Mouse (Mus musculus): ENCODE data around the gene Eng.

Gene Eng

DNA sequence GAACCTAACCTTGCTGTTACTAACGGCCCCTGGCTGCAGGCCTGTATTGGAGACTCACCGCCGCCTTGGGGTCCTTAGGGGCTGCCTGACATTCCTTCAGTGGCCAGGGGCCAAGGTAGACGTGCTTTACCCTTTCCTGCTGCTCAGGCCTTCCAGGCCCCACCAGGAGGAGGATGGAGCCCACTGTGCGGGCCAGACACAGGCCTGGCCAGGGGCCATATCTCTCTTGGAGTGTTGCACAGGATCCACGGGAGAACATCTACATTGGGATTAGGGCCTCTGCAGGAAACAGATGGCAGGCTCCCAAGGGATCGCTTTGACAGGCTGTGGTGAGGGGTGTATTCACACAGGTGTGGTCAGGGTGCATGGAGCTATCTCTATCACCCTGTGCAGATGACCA lies 3.6 kb upstream of the Eng start:
- in situ Hi-C loops (cut with MboI, MseI), result no loop called here

DNA sequence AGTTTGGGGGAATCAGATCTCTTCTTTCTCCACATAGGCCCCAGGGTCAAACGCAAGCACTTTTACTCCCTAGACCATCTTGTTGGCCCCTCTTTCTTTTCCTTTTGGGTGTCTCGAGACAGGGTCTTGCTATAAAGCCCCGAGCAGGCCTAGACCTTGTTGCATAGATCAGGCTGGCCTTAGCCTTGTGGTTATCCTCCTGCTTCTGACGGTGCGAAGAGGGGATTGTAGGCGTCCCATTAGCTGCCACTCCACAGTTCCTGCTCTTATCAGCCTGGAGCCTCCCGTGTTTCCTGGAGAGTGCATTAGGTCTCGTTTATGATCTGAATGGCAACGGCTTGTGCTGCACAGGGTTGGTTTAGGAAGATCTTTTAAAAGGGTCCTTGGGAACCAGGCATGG lies 2.3 kb upstream of the Eng start:
- in situ Hi-C loops (cut with MboI, MseI), result no loop called here

- in situ Hi-C loops (cut with MboI, MseI), result no loop called here
Observed at GRCm38 (mm10) chr2:32644799-32645475, 1.5 kb upstream of the Eng start.

DNA sequence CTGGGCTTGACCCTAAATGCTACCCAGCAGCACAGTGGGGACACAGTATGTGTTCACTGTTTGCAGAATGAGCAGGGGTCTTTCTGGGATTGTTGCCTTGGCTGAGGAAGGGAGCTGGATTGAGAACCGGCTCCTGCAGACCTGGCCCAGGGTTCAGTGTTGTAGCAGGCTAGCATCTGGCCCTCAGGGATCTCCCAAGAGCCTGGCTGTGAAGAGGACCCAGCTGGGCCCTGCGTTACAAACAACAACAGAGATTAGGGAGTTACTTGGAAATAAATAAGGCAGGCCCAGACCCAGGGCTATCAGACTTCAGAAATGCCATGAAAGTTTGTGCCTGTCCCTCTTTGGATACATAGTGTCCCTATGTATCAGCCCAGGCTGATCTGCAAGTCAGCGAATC lies 748 bp upstream of the Eng start:
- in situ Hi-C loops (cut with MboI, MseI), result no loop called here

- in situ Hi-C loops (cut with MboI, MseI), result no loop called here
Observed at GRCm38 (mm10) chr2:32647366-32647765, 971 bp downstream of the Eng start.

GRCm38 (mm10) chr2:32653764-32654163 lies 7.4 kb downstream of the Eng start:
- in situ Hi-C loops (cut with MboI, MseI), result loop anchor here (25.0 kb wide), 1 partner anchor 1384 kb away; no protein-coding TSS in a partner anchor

GRCm38 (mm10) chr2:32654743-32655393 lies 8.5 kb downstream of the Eng start:
- in situ Hi-C loops (cut with MboI, MseI), result loop anchor here (25.0 kb wide), 1 partner anchor 1382 kb away; no protein-coding TSS in a partner anchor

- in situ Hi-C loops (cut with MboI, MseI), result loop anchor here (25.0 kb wide), 1 partner anchor 1382 kb away; no protein-coding TSS in a partner anchor
Observed at GRCm38 (mm10) chr2:32655394-32655744, 9.0 kb downstream of the Eng start.

GRCm38 (mm10) chr2:32655826-32656225 lies 9.4 kb downstream of the Eng start:
- in situ Hi-C loops (cut with MboI, MseI), result loop anchor here (25.0 kb wide), 1 partner anchor 1381 kb away; no protein-coding TSS in a partner anchor

- in situ Hi-C loops (cut with MboI, MseI), result loop anchor here (25.0 kb wide), 1 partner anchor 1378 kb away; no protein-coding TSS in a partner anchor
Observed at GRCm38 (mm10) chr2:32658873-32659272, 12.5 kb downstream of the Eng start.

GRCm38 (mm10) chr2:32661509-32662107 lies 15.2 kb downstream of the Eng start:
- in situ Hi-C loops (cut with MboI, MseI), result loop anchor here (25.0 kb wide), 1 partner anchor 1376 kb away; no protein-coding TSS in a partner anchor

DNA sequence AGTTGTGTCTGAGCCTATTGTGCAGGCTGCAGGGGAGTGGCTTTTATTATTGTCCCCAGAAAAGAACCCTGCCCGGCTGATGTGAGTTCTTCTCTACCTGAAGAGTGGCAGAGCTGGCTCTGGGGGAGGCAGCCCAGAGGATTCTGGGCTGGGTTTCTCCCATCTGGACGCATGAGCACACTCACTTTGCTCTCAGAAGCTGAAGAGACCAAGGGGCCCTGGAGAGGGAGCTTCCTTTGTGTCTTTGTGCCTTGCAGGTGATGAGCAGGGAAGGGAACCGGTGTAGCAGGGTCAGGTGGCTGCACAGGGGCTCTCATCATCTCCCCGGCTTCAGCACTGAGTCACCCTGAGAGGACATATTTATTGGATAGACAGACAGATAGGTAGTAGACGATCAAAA lies 15.9 kb downstream of the Eng start:
- in situ Hi-C loops (cut with MboI, MseI), result loop anchor here (25.0 kb wide), 1 partner anchor 1375 kb away; no protein-coding TSS in a partner anchor

- in situ Hi-C loops (cut with MboI, MseI), result loop anchor here (5.0 to 25.0 kb wide), 2 partner anchors 38 to 1372 kb away; no protein-coding TSS in a partner anchor
Observed at GRCm38 (mm10) chr2:32665345-32665744, 18.9 kb downstream of the Eng start.

- in situ Hi-C loops (cut with MboI, MseI), result loop anchor here (5.0 to 25.0 kb wide), 2 partner anchors 39 to 1371 kb away; no protein-coding TSS in a partner anchor
Observed at GRCm38 (mm10) chr2:32665853-32666252, 19.5 kb downstream of the Eng start.

DNA sequence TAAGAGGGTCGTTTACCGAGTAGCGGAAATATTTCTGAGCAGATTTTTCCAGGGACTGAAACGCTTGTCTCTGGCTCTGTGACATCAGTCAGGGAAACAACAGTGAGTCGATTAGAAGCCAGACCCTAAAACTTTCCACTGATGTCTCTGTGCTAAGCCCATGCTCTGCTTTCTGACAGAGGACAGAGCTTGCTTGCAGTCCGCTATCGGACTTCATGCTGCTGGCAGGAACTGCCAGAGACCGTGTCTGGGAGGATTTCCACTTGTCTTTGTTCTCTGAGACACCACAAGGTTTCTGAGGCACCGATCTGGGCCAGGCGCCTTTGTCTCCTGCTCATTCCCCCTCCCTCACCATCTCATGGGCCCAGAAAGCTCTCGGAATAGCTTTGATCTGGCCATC lies 21.4 kb downstream of the Eng start:
- in situ Hi-C loops (cut with MboI, MseI), result loop anchor here (5.0 to 25.0 kb wide), 2 partner anchors 40 to 1370 kb away; no protein-coding TSS in a partner anchor

DNA sequence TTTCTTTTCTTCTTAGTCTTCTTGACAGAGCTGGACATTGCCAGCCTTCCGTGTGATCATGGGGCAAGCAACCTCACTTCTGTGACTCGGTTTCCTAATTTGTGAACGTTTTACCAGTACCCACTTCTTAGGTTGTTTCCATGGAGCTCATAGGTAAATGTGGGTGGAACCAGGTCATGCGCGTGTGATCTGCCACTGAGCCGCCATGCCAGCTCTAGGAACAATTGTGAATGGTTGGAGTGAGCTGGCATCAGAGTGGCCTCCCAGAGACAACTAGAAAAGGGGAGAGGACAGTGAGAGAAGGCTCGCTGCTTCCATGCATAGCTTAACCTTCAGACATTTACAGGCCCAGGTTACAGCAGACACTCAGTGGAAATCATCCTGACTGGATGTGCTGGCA lies 21.8 kb downstream of the Eng start:
- in situ Hi-C loops (cut with MboI, MseI), result loop anchor here (5.0 to 25.0 kb wide), 2 partner anchors 41 to 1369 kb away; no protein-coding TSS in a partner anchor

DNA sequence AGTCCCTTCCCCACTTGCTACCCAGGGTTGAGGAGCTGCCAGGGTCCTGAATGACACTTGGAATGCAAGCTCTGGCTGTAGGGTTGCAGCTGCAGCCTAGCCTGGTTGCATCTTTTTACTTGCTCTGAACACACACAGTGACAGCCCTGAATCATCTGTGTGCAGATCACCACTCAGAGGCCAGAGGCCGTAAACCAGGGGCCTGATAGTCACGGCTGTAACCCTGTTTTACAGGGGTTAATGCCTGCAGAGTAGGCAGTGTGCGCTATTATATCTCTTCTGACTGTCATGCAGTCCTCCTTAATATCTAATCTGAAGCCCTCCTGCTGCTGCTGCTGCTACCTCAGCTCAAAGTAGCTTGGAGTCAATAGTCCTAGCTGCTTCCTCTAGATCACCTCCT lies 23.5 kb downstream of the Eng start:
- in situ Hi-C loops (cut with MboI, MseI), result loop anchor here (5.0 to 25.0 kb wide), 2 partner anchors 43 to 1367 kb away; no protein-coding TSS in a partner anchor

- in situ Hi-C loops (cut with MboI, MseI), result loop anchor here (25.0 kb wide), 1 partner anchor 1366 kb away; no protein-coding TSS in a partner anchor
Observed at GRCm38 (mm10) chr2:32671147-32671546, 24.8 kb downstream of the Eng start.

DNA sequence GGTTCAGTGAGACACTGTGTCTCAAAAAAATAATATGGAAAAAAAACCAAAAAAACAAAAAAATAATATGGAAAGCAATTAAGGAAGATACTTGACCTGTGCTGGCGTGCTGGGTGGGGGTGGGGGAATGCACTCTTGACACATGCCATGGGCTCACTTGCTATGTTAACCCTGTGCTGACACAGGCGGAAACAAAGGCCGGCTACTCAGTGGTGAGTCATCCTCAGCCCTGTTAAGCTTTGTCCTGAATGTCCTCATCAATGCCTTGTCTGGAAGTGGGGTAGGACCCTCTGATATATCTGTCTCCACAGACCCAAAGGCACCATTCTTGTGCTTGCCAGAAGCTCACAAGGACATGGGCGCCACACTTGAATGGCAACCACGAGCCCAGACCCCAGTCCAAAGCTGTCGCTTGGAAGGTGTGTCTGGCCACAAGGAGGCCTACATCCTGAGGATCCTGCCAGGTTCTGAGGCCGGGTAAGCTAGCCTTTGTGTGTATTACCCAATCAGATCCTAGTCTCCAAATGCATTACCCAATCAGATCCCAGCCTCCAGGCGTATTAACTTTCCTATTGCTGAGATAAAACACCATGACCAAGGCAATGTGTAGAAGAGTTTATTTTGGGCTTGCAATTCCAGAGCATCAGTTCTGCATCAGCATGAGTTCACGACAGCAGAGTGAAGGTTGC lies 25.7 kb downstream of the Eng start:
- in situ Hi-C loops (cut with MboI, MseI), result loop anchor here (25.0 kb wide), 1 partner anchor 1365 kb away; no protein-coding TSS in a partner anchor

DNA sequence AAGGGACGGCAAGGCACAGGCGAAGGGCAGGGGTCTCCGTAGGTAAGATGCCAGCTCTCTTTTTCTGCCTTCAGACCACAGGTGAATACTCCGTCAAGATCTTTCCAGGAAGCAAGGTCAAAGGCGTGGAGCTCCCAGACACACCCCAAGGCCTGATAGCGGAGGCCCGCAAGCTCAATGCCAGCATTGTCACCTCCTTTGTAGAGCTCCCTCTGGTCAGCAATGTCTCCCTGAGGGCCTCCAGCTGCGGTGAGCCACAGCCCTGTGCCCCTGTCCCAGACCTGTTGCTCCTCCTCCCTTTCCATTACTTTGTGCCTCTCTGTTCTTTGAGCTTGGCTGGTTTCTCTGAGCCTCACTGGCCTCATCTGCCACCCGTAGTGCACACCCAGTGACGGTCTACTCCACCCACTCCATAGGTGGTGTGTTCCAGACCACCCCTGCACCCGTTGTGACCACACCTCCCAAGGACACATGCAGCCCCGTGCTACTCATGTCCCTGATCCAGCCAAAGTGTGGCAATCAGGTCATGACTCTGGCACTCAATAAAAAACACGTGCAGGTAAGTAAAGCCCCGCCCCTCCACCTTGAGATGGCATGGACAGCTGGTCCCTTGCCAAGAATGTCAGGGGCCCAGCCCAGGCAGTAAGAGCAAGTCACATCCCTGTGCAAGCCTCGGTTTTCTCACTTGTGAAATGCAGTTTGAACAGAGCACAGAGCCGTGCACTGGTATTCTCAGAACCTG lies 27.0 kb downstream of the Eng start:
- in situ Hi-C loops (cut with MboI, MseI), result loop anchor here (25.0 kb wide), 1 partner anchor 1364 kb away; no protein-coding TSS in a partner anchor

DNA sequence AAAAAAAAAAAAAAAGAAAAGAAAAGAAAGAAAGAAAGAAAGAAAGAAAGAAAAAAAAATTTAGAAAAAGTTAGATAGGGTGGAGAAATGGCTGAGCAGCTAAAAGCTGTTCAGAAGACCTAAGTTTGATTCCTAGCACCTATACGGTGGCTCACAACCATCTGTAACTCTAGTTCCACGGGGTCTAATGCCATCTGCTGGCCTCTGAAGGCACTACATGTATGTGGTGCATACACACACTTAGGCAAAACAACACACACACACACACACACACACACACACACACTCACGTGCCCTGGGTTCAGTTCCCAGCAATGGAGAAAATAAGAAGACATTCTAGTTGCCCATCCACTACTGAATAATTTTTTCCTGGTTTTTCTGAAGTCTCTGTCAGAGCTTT lies 30.4 kb downstream of the Eng start:
- in situ Hi-C loops (cut with MboI, MseI), result no loop called here

Data from T-helper 2 cell (primary cell).